Mouse (Mus musculus) liver, embryonic 15.5 days (tissue): Measurements from ENCODE around the gene Enah. TPM values are rescaled to one million over a fixed set of nuclear protein-coding genes. Genes with fewer than 3 reads are reported as not detected.

ENCODE experiments used
- ATAC-seq: fragments of 200-750 bp; cut with Nextera tagmentation; 2 replicates; pipeline ENCODE4 v1.8.0; 2017; ENCODE audit warnings: moderate number of reproducible peaks, mild to moderate bottlenecking, moderate library complexity; ENCODE audit not compliant: insufficient read depth
- H3K27ac ChIP-seq: fragments of 300-500 bp; sonication (generic); replicated peaks from 2 replicates; pipeline ENCODE4 v1.5.1; 2015; ENCODE audit warnings: mild to moderate bottlenecking, inconsistent platforms
- H3K27me3 ChIP-seq: fragments of 300-500 bp; sonication (generic); 2 replicates; pipeline ENCODE4 v1.6.1; 2015; ENCODE audit warnings: mild to moderate bottlenecking, inconsistent platforms
- H3K36me3 ChIP-seq: fragments of 300-500 bp; sonication (generic); replicated peaks from 2 replicates; pipeline ENCODE4 v1.6.1; 2015; ENCODE audit warnings: moderate library complexity, mild to moderate bottlenecking, inconsistent platforms
- H3K4me1 ChIP-seq: fragments of 300-500 bp; sonication (generic); replicated peaks from 2 replicates; pipeline ENCODE4 v1.6.1; 2015; ENCODE audit warnings: inconsistent platforms
- H3K4me2 ChIP-seq: fragments of 300-500 bp; sonication (generic); 2 replicates; pipeline ENCODE4 v1.6.1; 2015; ENCODE audit warnings: moderate library complexity, mild to moderate bottlenecking, inconsistent platforms
- H3K4me3 ChIP-seq: fragments of 300-500 bp; sonication (generic); replicated peaks from 2 replicates; pipeline ENCODE4 v1.5.1; 2015; ENCODE audit warnings: mild to moderate bottlenecking, inconsistent platforms
- H3K9ac ChIP-seq: fragments of 300-500 bp; sonication (generic); 2 replicates; pipeline ENCODE4 v1.6.1; 2015; ENCODE audit warnings: moderate library complexity, mild to moderate bottlenecking, inconsistent platforms
- H3K9me3 ChIP-seq: fragments of 300-500 bp; sonication (generic); replicated peaks from 2 replicates; pipeline ENCODE4 v1.6.1; 2016; ENCODE audit warnings: inconsistent platforms
- WGBS: fragments of 180-500 bp; shearing (Covaris S2); methylation state at CpG from one replicate; pipeline ENCODE4 v1.1.7; 2015; ENCODE audit warnings: mixed read lengths; ENCODE audit not compliant: insufficient replicate concordance; 5-methylcytosine and 5-hydroxymethylcytosine counted together
- polyA plus RNA-seq: library from polyadenylated mRNA; unstranded; fragments of >200 nt; fragmentation: Nextera tagmentation; extraction: Ambion mirVana; gene quantifications from 2 replicates; pipeline ENCODE4 v1.2.1, GENCODE M21; 2015

Enah gene
- polyA plus RNA-seq, 1 experiment from 2014 or later = 0.71 TPM

- H3K27me3 ChIP-seq = no peaks in the 10 kb centered on the region
- no peak for ATAC-seq
- WGBS = 43% methylated on average over 1 of the region's 1 CpGs
Measured at GRCm38 (mm10) chr1:181898961-181899360, 120.8 kb downstream of the Enah start.

DNA sequence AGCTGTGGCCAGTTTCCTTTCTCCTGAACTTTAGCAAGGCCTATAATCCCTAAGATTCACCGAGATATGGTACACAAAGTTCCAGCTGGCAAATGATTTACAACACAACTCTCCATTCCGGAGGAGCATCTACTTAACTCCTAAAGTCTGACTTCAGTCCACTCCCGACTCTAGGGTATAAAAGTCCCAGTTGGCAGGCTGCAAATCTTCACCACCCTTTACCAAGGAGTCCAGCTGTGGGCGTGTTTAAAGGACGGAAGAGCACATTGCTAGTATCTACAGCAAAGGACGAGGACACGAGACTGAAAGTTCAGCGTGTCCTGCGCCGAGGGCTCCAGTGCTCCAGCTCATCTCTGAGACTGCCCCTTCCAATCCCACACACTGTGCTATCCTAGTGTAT lies 122.8 kb downstream of the Enah start:
- WGBS = 78% methylated on average over 10 of the region's 10 CpGs
- no peak overlapping the region for H3K9ac ChIP-seq
- H3K36me3 ChIP-seq = no peaks in the 10 kb centered on the region
- H3K4me2 ChIP-seq = no peak overlapping the region
- no peak for ATAC-seq
- H3K27ac ChIP-seq = no peak overlapping the region
- H3K4me3 ChIP-seq = no peak overlapping the region
- no peaks in the 10 kb centered on the region for H3K27me3 ChIP-seq
- H3K4me1 ChIP-seq = no peaks in the 10 kb centered on the region
- H3K9me3 ChIP-seq = no peaks in the 10 kb centered on the region

More at GRCm38 (mm10) chr1:181898961-181899360, 120.8 kb downstream of the Enah start:
- Histone ChIP-seq H3K4me3 (no peak overlapping the region), H3K4me1 (no peaks in the 10 kb centered on the region), H3K4me2 (no peak overlapping the region), H3K9ac (no peak overlapping the region), H3K27ac (no peak overlapping the region), H3K9me3 (no peaks in the 10 kb centered on the region), H3K36me3 (no peaks in the 10 kb centered on the region)

- H3K9me3 ChIP-seq = no peaks in the 10 kb centered on the region
- no peaks in the 10 kb centered on the region for H3K4me1 ChIP-seq
- H3K36me3 ChIP-seq = no peaks in the 10 kb centered on the region
- no peak overlapping the region for H3K9ac ChIP-seq
- no peak for ATAC-seq
- no peak overlapping the region for H3K4me2 ChIP-seq
- WGBS = 65% methylated on average over 8 of the region's 8 CpGs
- H3K4me3 ChIP-seq = no peak overlapping the region
- H3K27ac ChIP-seq = no peak overlapping the region
- H3K27me3 ChIP-seq = no peaks in the 10 kb centered on the region
Measured at GRCm38 (mm10) chr1:181893721-181894120, 126.1 kb downstream of the Enah start.

DNA sequence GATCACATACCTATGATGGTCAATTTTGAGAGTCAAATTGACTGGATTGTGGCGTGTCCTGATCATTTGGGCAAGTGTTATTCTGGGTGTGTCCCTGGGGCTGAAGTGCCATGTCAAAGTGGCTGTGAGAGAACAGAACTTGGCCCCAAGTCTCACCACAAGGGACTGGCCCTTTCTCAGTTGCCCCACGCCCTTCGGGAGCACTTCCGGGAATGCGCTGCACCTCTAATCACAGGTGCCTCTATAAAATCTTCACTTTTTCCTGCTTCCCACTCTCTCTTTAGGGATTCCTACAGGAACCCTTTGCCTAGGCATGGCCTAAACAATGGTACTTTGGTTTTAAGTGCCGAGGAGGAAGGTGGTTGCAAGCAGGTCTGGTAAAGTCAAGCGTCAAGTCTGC lies 130.1 kb downstream of the Enah start:
- Histone ChIP-seq H3K4me3 (no peak overlapping the region), H3K4me1 (no peaks in the 10 kb centered on the region), H3K27ac (no peak overlapping the region), H3K4me2 (no peak overlapping the region), H3K36me3 (no peaks in the 10 kb centered on the region), H3K27me3 (no peaks in the 10 kb centered on the region; the same call in 1 of the 2 replicates), H3K9me3 (no peaks in the 10 kb centered on the region), H3K9ac (no peak overlapping the region)
- WGBS = 75% methylated on average over 7 of the region's 7 CpGs
- ATAC-seq = no peak

DNA sequence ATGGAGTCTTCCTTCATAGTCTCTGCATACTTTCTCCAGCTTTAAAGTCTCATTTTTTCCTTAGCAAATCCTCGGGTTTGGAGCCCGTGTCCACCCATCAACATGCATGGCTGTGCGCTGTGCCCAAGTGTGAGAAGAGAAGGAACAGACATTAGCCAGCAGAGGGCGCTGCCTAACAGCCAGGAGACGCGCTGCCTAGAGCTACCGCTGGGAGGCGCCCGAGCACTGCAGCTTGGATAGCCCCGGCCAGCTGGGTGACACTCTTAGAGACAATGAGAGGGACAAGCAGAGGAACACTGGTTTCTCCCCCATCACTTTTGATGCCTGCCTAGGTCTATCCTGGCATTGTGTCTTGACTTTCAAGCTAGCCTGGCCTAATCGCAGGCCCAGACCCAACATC lies 131.0 kb downstream of the Enah start:
- no peaks in the 10 kb centered on the region for H3K4me1 ChIP-seq
- WGBS = 6% methylated on average over 11 of the region's 11 CpGs
- H3K27me3 ChIP-seq = no peaks in the 10 kb centered on the region; the same call in 1 of the 2 replicates
- peak; percentile 61 for ATAC-seq
- H3K36me3 ChIP-seq = no peaks in the 10 kb centered on the region
- no peak overlapping the region for H3K4me2 ChIP-seq
- no peak overlapping the region for H3K4me3 ChIP-seq
- H3K9me3 ChIP-seq = no peaks in the 10 kb centered on the region
- no peak overlapping the region for H3K9ac ChIP-seq
- H3K27ac ChIP-seq = no peak overlapping the region

GRCm38 (mm10) chr1:181881532-181881931 lies 138.3 kb downstream of the Enah start:
- Histone ChIP-seq H3K27ac (no peak overlapping the region), H3K4me3 (no peak overlapping the region), H3K4me2 (peak overlapping the region; percentile 33), H3K9ac (no peak overlapping the region), H3K36me3 (no peaks in the 10 kb centered on the region), H3K4me1 (peaks cover 8% of the 10 kb centered on the region), H3K9me3 (no peaks in the 10 kb centered on the region), H3K27me3 (no peaks in the 10 kb centered on the region)
- ATAC-seq = peak; percentile 52
- 17% methylated on average over 8 of the region's 8 CpGs for WGBS

- Histone ChIP-seq H3K9ac (no peak overlapping the region), H3K27me3 (no peaks in the 10 kb centered on the region), H3K36me3 (no peaks in the 10 kb centered on the region), H3K4me3 (no peak overlapping the region), H3K4me2 (peak overlapping the region; percentile 33), H3K4me1 (peaks cover 8% of the 10 kb centered on the region), H3K9me3 (no peaks in the 10 kb centered on the region), H3K27ac (no peak overlapping the region)
- 50% methylated on average over 15 of the region's 15 CpGs for WGBS
- no peak for ATAC-seq
Measured at GRCm38 (mm10) chr1:181880752-181881325, 139.0 kb downstream of the Enah start.

DNA sequence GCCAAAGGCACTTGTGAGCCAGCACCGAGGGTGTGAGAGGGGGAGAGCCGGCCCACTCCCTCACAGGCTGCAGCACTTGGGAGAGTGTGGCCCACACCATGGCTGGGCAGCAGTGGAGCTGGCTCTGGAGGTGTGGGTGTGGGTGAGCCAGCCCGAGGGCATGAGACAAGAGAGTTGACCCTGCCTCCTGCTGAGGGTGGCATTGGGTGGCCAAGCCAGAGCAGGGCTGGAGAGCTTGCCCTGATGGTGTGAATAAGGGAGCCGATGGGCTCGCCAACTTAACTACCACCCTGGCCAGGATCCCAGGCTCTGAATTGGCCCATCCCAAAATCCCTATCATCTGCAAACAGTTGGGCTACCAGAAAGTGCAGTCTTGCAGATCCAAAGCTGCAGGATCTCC lies 141.4 kb downstream of the Enah start:
- no peaks in the 10 kb centered on the region for H3K36me3 ChIP-seq
- no peaks in the 10 kb centered on the region for H3K9me3 ChIP-seq
- H3K27ac ChIP-seq = no peak overlapping the region
- H3K4me1 ChIP-seq = peaks cover 10% of the 10 kb centered on the region
- H3K4me3 ChIP-seq = no peak overlapping the region
- WGBS = 66% methylated on average over 5 of the region's 5 CpGs
- H3K9ac ChIP-seq = no peak overlapping the region
- no peaks in the 10 kb centered on the region for H3K27me3 ChIP-seq
- H3K4me2 ChIP-seq = no peak overlapping the region
- ATAC-seq = no peak

DNA sequence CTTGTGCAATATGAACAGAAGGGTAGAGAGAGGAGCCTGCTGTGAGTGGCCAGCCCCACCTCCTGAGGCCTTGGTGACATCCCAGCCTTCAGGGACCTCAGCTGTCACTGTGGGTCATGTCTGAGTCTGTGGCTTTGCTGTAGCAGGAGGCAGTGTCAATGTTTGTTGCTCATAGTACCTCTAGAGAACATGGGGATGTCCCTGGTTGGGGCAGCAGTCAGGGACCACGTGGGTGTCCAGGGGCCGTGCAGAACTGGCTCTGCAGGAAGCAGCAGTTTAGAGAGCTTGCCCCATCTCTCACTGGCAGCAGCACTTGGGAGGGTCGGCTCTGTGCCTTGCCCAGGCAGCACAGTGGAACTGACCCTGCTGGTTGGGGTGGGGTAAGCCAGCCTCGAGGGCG lies 142.7 kb downstream of the Enah start:
- no peak overlapping the region for H3K27ac ChIP-seq
- H3K4me1 ChIP-seq = peaks cover 19% of the 10 kb centered on the region
- no peaks in the 10 kb centered on the region for H3K9me3 ChIP-seq
- no peak overlapping the region for H3K4me2 ChIP-seq
- 29% methylated on average over 5 of the region's 5 CpGs for WGBS
- H3K27me3 ChIP-seq = no peaks in the 10 kb centered on the region
- H3K4me3 ChIP-seq = no peak overlapping the region
- no peak for ATAC-seq
- no peak overlapping the region for H3K9ac ChIP-seq
- no peaks in the 10 kb centered on the region for H3K36me3 ChIP-seq

GRCm38 (mm10) chr1:181876656-181877055 lies 143.1 kb downstream of the Enah start:
- H3K9me3 ChIP-seq = no peaks in the 10 kb centered on the region
- no peak overlapping the region for H3K27ac ChIP-seq
- H3K27me3 ChIP-seq = no peaks in the 10 kb centered on the region
- no peak overlapping the region for H3K4me3 ChIP-seq
- WGBS = 62% methylated on average over 3 of the region's 3 CpGs
- H3K4me2 ChIP-seq = no peak overlapping the region
- no peak overlapping the region for H3K9ac ChIP-seq
- peaks cover 19% of the 10 kb centered on the region for H3K4me1 ChIP-seq
- H3K36me3 ChIP-seq = no peaks in the 10 kb centered on the region
- no peak for ATAC-seq

- Histone ChIP-seq H3K36me3 (no peaks in the 10 kb centered on the region), H3K9me3 (no peaks in the 10 kb centered on the region), H3K27me3 (no peaks in the 10 kb centered on the region), H3K9ac (no peak overlapping the region), H3K4me3 (no peak overlapping the region), H3K4me2 (no peak overlapping the region), H3K27ac (no peak overlapping the region), H3K4me1 (peaks cover 11% of the 10 kb centered on the region)
- ATAC-seq = no peak
- WGBS = 42% methylated on average over 9 of the region's 9 CpGs
Measured at GRCm38 (mm10) chr1:181873086-181873920, 146.5 kb downstream of the Enah start.
